Mouse (Mus musculus) intestine, postnatal 0 days (tissue): Measurements from ENCODE around the gene Mst1. TPM values are rescaled to one million over a fixed set of nuclear protein-coding genes. Genes with fewer than 3 reads are reported as not detected.

Source experiments
- ATAC-seq: fragments of 200-750 bp; cut with Nextera tagmentation; 2 replicates; pipeline ENCODE4 v1.8.0; 2017; ENCODE audit warnings: mild to moderate bottlenecking, moderate TSS enrichment, moderate library complexity
- H3K27ac ChIP-seq: fragments of 300-500 bp; sonication (generic); 2 replicates; pipeline ENCODE4 v1.5.1; 2014; ENCODE audit warnings: mild to moderate bottlenecking, low read depth, low read length, moderate library complexity
- H3K27me3 ChIP-seq: fragments of 300-500 bp; sonication (generic); replicated peaks from 2 replicates; pipeline ENCODE4 v1.6.1; 2014; ENCODE audit warnings: low read length, mixed read lengths; ENCODE audit not compliant: control insufficient read depth, insufficient read depth
- H3K36me3 ChIP-seq: fragments of 300-500 bp; sonication (generic); 2 replicates; pipeline ENCODE4 v1.6.1; 2014; ENCODE audit warnings: mild to moderate bottlenecking, moderate library complexity; ENCODE audit not compliant: control insufficient read depth, insufficient read depth
- H3K4me1 ChIP-seq: fragments of 300-500 bp; sonication (generic); replicated peaks from 2 replicates; pipeline ENCODE4 v1.6.1; 2014; ENCODE audit warnings: antibody characterized with exemption, low read length, mixed read lengths; ENCODE audit not compliant: control insufficient read depth, insufficient read depth
- H3K4me2 ChIP-seq: fragments of 300-500 bp; sonication (generic); replicated peaks from 2 replicates; pipeline ENCODE4 v1.6.1; 2014; ENCODE audit warnings: low read depth, mild to moderate bottlenecking, moderate library complexity
- H3K4me3 ChIP-seq: fragments of 300-500 bp; sonication (generic); 2 replicates; pipeline ENCODE4 v1.5.1; 2014; ENCODE audit warnings: low read depth, low read length
- H3K9ac ChIP-seq: fragments of 300-500 bp; sonication (generic); 2 replicates; pipeline ENCODE4 v1.6.1; 2014; ENCODE audit warnings: mild to moderate bottlenecking, low read depth, low read length
- H3K9me3 ChIP-seq: fragments of 300-500 bp; sonication (generic); 2 replicates; pipeline ENCODE4 v1.6.1; 2016; ENCODE audit warnings: mixed run types; ENCODE audit not compliant: control insufficient read depth
- CTCF ChIP-seq: sonication (generic); IDR thresholded peaks from 2 replicates; pipeline ENCODE4 v1.5.1; 2016; ENCODE audit warnings: low read depth, mild to moderate bottlenecking, control low read depth, antibody characterized with exemption, moderate library complexity
- WGBS: fragments of 180-500 bp; shearing (Covaris S2); extraction: QIAGEN DNeasy Blood & Tissue Kit; methylation state at CpG from one replicate; pipeline ENCODE4 v1.1.7; 2014; 5-methylcytosine and 5-hydroxymethylcytosine counted together
- polyA plus RNA-seq: library from polyadenylated mRNA; unstranded; fragments of >200 nt; fragmentation: Nextera tagmentation; extraction: Ambion mirVana; gene quantifications from 2 replicates; pipeline ENCODE4 v1.2.1, GENCODE M21; 2015

Mst1 gene
- polyA plus RNA-seq, 1 experiment from 2014 or later = 0.78 TPM

- WGBS = 87% methylated on average over 10 of the region's 10 CpGs
- Histone ChIP-seq H3K4me3 (no peak overlapping the region), H3K4me1 (peaks cover 21% of the 10 kb centered on the region), H3K27me3 (no peaks in the 10 kb centered on the region), H3K36me3 (peaks cover 5% of the 10 kb centered on the region; the same call in 1 of the 2 replicates), H3K9me3 (no peaks in the 10 kb centered on the region), H3K27ac (peak overlapping the region; percentile 90), H3K4me2 (no peak overlapping the region), H3K9ac (0 out of 2 replicates have a peak overlapping the region, but pooled peaks have one; percentile 11)
- TF ChIP-seq CTCF = no peak
- no peak for ATAC-seq
Observed at GRCm38 (mm10) chr9:108121170-108121969, 41.1 kb downstream of the Mst1 start.

- H3K36me3 ChIP-seq = no peaks in the 10 kb centered on the region
- H3K4me1 ChIP-seq = peaks cover 23% of the 10 kb centered on the region
- peak overlapping the region; percentile 89 for H3K27ac ChIP-seq
- H3K4me2 ChIP-seq = no peak overlapping the region
- no peaks in the 10 kb centered on the region for H3K27me3 ChIP-seq
- ATAC-seq = no peak
- WGBS = 70% methylated on average over 4 of the region's 4 CpGs
- TF ChIP-seq CTCF = no peak
- no peak overlapping the region for H3K4me3 ChIP-seq
- no peaks in the 10 kb centered on the region for H3K9me3 ChIP-seq
- no peak overlapping the region for H3K9ac ChIP-seq
Observed at GRCm38 (mm10) chr9:108123916-108124315, 43.7 kb downstream of the Mst1 start.

- H3K4me2 ChIP-seq = peak overlapping the region; percentile 48
- H3K36me3 ChIP-seq = no peaks in the 10 kb centered on the region
- H3K27ac ChIP-seq = peak overlapping the region; percentile 92
- H3K4me3 ChIP-seq = no peak overlapping the region
- 92% methylated on average over 8 of the region's 8 CpGs for WGBS
- TF ChIP-seq CTCF = no peak
- H3K4me1 ChIP-seq = peaks cover 17% of the 10 kb centered on the region
- H3K27me3 ChIP-seq = no peaks in the 10 kb centered on the region
- no peaks in the 10 kb centered on the region for H3K9me3 ChIP-seq
- H3K9ac ChIP-seq = peak overlapping the region; percentile 34
- ATAC-seq = no peak
Observed at GRCm38 (mm10) chr9:108125731-108126130, 45.5 kb downstream of the Mst1 start.

- Histone ChIP-seq H3K4me2 (peak overlapping the region; percentile 48), H3K27me3 (no peaks in the 10 kb centered on the region), H3K36me3 (no peaks in the 10 kb centered on the region), H3K4me3 (no peak overlapping the region), H3K9ac (peak overlapping the region; percentile 34; the same call in 1 of the 2 replicates), H3K27ac (peak overlapping the region; percentile 92), H3K9me3 (no peaks in the 10 kb centered on the region), H3K4me1 (peaks cover 11% of the 10 kb centered on the region; the same call in 1 of the 2 replicates)
- 39% methylated on average over 17 of the region's 17 CpGs for WGBS
- no peak for TF ChIP-seq CTCF
- ATAC-seq = peak; percentile 36
Observed at GRCm38 (mm10) chr9:108126436-108127180, 46.4 kb downstream of the Mst1 start.

- Histone ChIP-seq H3K27ac (no peak overlapping the region), H3K9ac (no peak overlapping the region), H3K36me3 (no peaks in the 10 kb centered on the region), H3K9me3 (no peaks in the 10 kb centered on the region), H3K27me3 (no peaks in the 10 kb centered on the region), H3K4me1 (peaks cover 11% of the 10 kb centered on the region; the same call in 1 of the 2 replicates), H3K4me3 (no peak overlapping the region), H3K4me2 (no peak overlapping the region)
- WGBS = 81% methylated on average over 11 of the region's 11 CpGs
- ATAC-seq = no peak
- TF ChIP-seq CTCF = no peak
Observed at GRCm38 (mm10) chr9:108128248-108128647, 48.0 kb downstream of the Mst1 start.
